Mouse (Mus musculus) myocyte (in vitro differentiated cells): ENCODE results near the gene Fam78b.

Experiments used
- CEBPB ChIP-seq: IDR thresholded peaks from 2 replicates; pipeline ENCODE4 v1.6.1; 2011; ENCODE audit warnings: mild to moderate bottlenecking, moderate library complexity; ENCODE audit not compliant: poor library complexity, insufficient read depth, severe bottlenecking
- MAX ChIP-seq: IDR thresholded peaks from one replicate; pipeline ENCODE4 v1.6.1; 2011; ENCODE audit warnings: low read depth, mild to moderate bottlenecking, control low read depth
- POLR2A ChIP-seq: IDR thresholded peaks from one replicate; pipeline ENCODE4 v1.6.1; 2011; ENCODE audit warnings: low read depth, mild to moderate bottlenecking, control low read depth, moderate library complexity; ENCODE audit not compliant: insufficient read length
- POLR2AphosphoS2 ChIP-seq: IDR thresholded peaks from one replicate; pipeline ENCODE4 v1.6.1; 2011; ENCODE audit warnings: low read depth, control low read depth; ENCODE audit not compliant: insufficient read length
- USF1 ChIP-seq: IDR thresholded peaks from one replicate; pipeline ENCODE4 v1.6.1; 2011; ENCODE audit warnings: low read depth, mild to moderate bottlenecking, control low read depth, moderate library complexity

DNA sequence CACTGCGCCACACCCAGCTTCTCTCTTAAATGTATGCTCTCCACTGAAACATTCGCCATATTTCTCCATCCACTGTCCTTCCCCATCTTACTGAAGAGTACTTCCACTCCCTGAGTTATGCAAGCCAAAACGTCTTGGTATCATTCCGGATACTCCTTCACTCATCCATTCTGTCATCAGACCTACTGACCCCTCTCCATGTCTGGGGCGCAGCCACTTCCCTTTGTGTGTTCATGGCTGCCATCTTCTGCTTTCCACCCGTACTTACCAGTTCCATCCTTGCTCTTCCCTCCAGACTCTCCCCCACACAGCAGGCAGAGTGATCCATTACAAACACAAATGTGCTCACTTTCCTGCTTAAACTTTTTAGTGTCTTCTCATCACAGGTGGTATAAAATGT is 6.1 kb downstream of the Fam78b start:
- no peak for TF ChIP-seq POLR2A
- no peak for TF ChIP-seq POLR2AphosphoS2
- no peak for TF ChIP-seq CEBPB
- TF ChIP-seq MAX = no peak
- TF ChIP-seq USF1 = no peak
